Mouse (Mus musculus) spleen, postnatal 4 days (tissue): ENCODE results near the gene Bri3bp.

Experiments used
- DNase-seq, 2 experiments: peaks; one replicate each; pipeline ENCODE4 v3.0.0; 2022; ENCODE audit warnings: low spot score in 2 of 2

Gene Bri3bp

GRCm38 (mm10) chr5:125456100-125456499 is 14.7 kb downstream of the Bri3bp start:
- no peak for DNase-seq

GRCm38 (mm10) chr5:125457538-125457937 is 16.2 kb downstream of the Bri3bp start:
- DNase-seq = no peak

- no peak for DNase-seq
These were observed 19.2 kb downstream of the Bri3bp start for GRCm38 (mm10) chr5:125460574-125460973.

GRCm38 (mm10) chr5:125461868-125462445 is 20.6 kb downstream of the Bri3bp start:
- peak in 1 of 2 experiments; percentile 49 for DNase-seq

GRCm38 (mm10) chr5:125465192-125465591 is 23.8 kb downstream of the Bri3bp start:
- no peak for DNase-seq

- DNase-seq = peak; percentile 96
These were observed 24.3 kb downstream of the Bri3bp start for GRCm38 (mm10) chr5:125465701-125466106.

GRCm38 (mm10) chr5:125466483-125466882 is 25.1 kb downstream of the Bri3bp start:
- no peak for DNase-seq

- no peak for DNase-seq
These were observed 25.9 kb downstream of the Bri3bp start for GRCm38 (mm10) chr5:125467261-125467660.

- DNase-seq = no peak
These were observed 29.3 kb downstream of the Bri3bp start for GRCm38 (mm10) chr5:125470713-125471112.

- DNase-seq = no peak
These were observed 31.6 kb downstream of the Bri3bp start for GRCm38 (mm10) chr5:125472796-125473475.

- peak; percentile 44 to 75 for DNase-seq
These were observed 33.7 kb downstream of the Bri3bp start for GRCm38 (mm10) chr5:125475030-125475429.

- DNase-seq = peak; percentile 99 to 100
These were observed 34.4 kb downstream of the Bri3bp start, which contains the start of gene Aacs for GRCm38 (mm10) chr5:125475601-125476285. Aacs (plus strand) TSS chr5:125475814.

GRCm38 (mm10) chr5:125476286-125476625 is 34.9 kb downstream of the Bri3bp start:
- peak in 1 of 2 experiments; percentile 69 for DNase-seq

- no peak for DNase-seq
These were observed 35.4 kb downstream of the Bri3bp start for GRCm38 (mm10) chr5:125476799-125477198.

- DNase-seq = no peak
These were observed 36.2 kb downstream of the Bri3bp start for GRCm38 (mm10) chr5:125477533-125477932.

- DNase-seq = no peak
These were observed 36.7 kb downstream of the Bri3bp start for GRCm38 (mm10) chr5:125478037-125478436.

- DNase-seq = no peak
These were observed 38.0 kb downstream of the Bri3bp start for GRCm38 (mm10) chr5:125479376-125479775.

- no peak for DNase-seq
These were observed 39.3 kb downstream of the Bri3bp start for GRCm38 (mm10) chr5:125480434-125481231.

- DNase-seq = no peak
These were observed 41.1 kb downstream of the Bri3bp start for GRCm38 (mm10) chr5:125482474-125482873.

- no peak for DNase-seq
These were observed 42.6 kb downstream of the Bri3bp start for GRCm38 (mm10) chr5:125483712-125484611.
